Mouse (Mus musculus) T-helper 1 cell (primary cell): ENCODE results near the gene C130026I21Rik.
"Not testable (repeated sequence)": the region's sequence is repeated elsewhere in the genome, so short reads cannot be mapped to it uniquely, and the experiment has no call there.

Source experiments
- in situ Hi-C: fragments of 300-600 bp; cut with MboI, MseI; formaldehyde crosslinking; loops from one replicate; pipeline ENCODE4 v1.15.1; 2025; ENCODE audit warnings: high pct_unique_total_duplicates

Gene C130026I21Rik

GRCm38 (mm10) chr1:85133671-85134070 is 136.7 kb downstream of the C130026I21Rik start:
- in situ Hi-C loops = loop anchor here (5.0 kb wide), 1 partner anchor 334 kb away; no protein-coding TSS in a partner anchor

- in situ Hi-C loops = loop anchor here (25.0 kb wide), 1 partner anchor 640 kb away; no protein-coding TSS in a partner anchor
Observed at GRCm38 (mm10) chr1:85121841-85122240, 148.5 kb downstream of the C130026I21Rik start.

- in situ Hi-C loops = loop anchor here (5.0 to 25.0 kb wide), 3 partner anchors 126 to 644 kb away; no protein-coding TSS in a partner anchor
Observed at GRCm38 (mm10) chr1:85118341-85118740, 152.0 kb downstream of the C130026I21Rik start.

- in situ Hi-C loops = loop anchor here (5.0 to 25.0 kb wide), 3 partner anchors 125 to 645 kb away; no protein-coding TSS in a partner anchor
Observed at GRCm38 (mm10) chr1:85117537-85117936, 152.8 kb downstream of the C130026I21Rik start.

- in situ Hi-C loops = loop anchor here (5.0 to 25.0 kb wide), 5 partner anchors 123 to 647 kb away; partner anchors contain the start of gene Sp110
Observed at GRCm38 (mm10) chr1:85114666-85115402, 155.5 kb downstream of the C130026I21Rik start.

GRCm38 (mm10) chr1:85114078-85114477 is 156.3 kb downstream of the C130026I21Rik start:
- in situ Hi-C loops = loop anchor here (5.0 to 25.0 kb wide), 3 partner anchors 148 to 648 kb away; partner anchors contain the start of gene Sp110

- in situ Hi-C loops = loop anchor here (5.0 to 25.0 kb wide), 3 partner anchors 149 to 649 kb away; partner anchors contain the start of gene Sp110
Observed at GRCm38 (mm10) chr1:85112889-85113288, 157.5 kb downstream of the C130026I21Rik start.

GRCm38 (mm10) chr1:85112266-85112665 is 158.1 kb downstream of the C130026I21Rik start:
- in situ Hi-C loops = loop anchor here (5.0 to 25.0 kb wide), 3 partner anchors 150 to 650 kb away; partner anchors contain the start of gene Sp110

GRCm38 (mm10) chr1:85111572-85111971 is 158.8 kb downstream of the C130026I21Rik start:
- in situ Hi-C loops = loop anchor here (5.0 to 25.0 kb wide), 3 partner anchors 151 to 651 kb away; partner anchors contain the start of gene Sp110

- in situ Hi-C loops = loop anchor here (5.0 to 25.0 kb wide), 3 partner anchors 151 to 651 kb away; partner anchors contain the start of gene Sp110
Observed at GRCm38 (mm10) chr1:85110876-85111275, 159.5 kb downstream of the C130026I21Rik start.

GRCm38 (mm10) chr1:85109753-85110152 is 160.6 kb downstream of the C130026I21Rik start, which contains the start of gene A530032D15Rik:
TSS of gene A530032D15Rik (minus strand) at chr1:85109853.
- in situ Hi-C loops = loop anchor here (5.0 to 25.0 kb wide), 3 partner anchors 153 to 653 kb away; partner anchors contain the start of gene Sp110

GRCm38 (mm10) chr1:85106013-85106412 is 164.4 kb downstream of the C130026I21Rik start:
- in situ Hi-C loops = loop anchor here (25.0 kb wide), 1 partner anchor 656 kb away; no protein-coding TSS in a partner anchor

GRCm38 (mm10) chr1:85105336-85105735 is 165.0 kb downstream of the C130026I21Rik start:
- in situ Hi-C loops = loop anchor here (25.0 kb wide), 1 partner anchor 657 kb away; no protein-coding TSS in a partner anchor

GRCm38 (mm10) chr1:85101754-85102153 is 168.6 kb downstream of the C130026I21Rik start:
- in situ Hi-C loops = loop anchor here (25.0 kb wide), 1 partner anchor 661 kb away; no protein-coding TSS in a partner anchor

GRCm38 (mm10) chr1:85099864-85100263 is 170.5 kb downstream of the C130026I21Rik start, which contains the start of gene Gm10553:
TSS of gene Gm10553 (plus strand) at chr1:85100164.
- in situ Hi-C loops = loop anchor here (25.0 kb wide), 1 partner anchor 662 kb away; no protein-coding TSS in a partner anchor

- in situ Hi-C loops = not testable (repeated sequence)
Observed at GRCm38 (mm10) chr1:85099081-85099480, 171.3 kb downstream of the C130026I21Rik start.

GRCm38 (mm10) chr1:85093011-85093572 is 177.3 kb downstream of the C130026I21Rik start:
- in situ Hi-C loops = not testable (repeated sequence)

- in situ Hi-C loops = not testable (repeated sequence)
Observed at GRCm38 (mm10) chr1:85092169-85092568, 178.2 kb downstream of the C130026I21Rik start.

- in situ Hi-C loops = not testable (repeated sequence)
Observed at GRCm38 (mm10) chr1:85086211-85086610, 184.2 kb downstream of the C130026I21Rik start.

GRCm38 (mm10) chr1:85084803-85085202 is 185.6 kb downstream of the C130026I21Rik start:
- in situ Hi-C loops = not testable (repeated sequence)

GRCm38 (mm10) chr1:85073099-85073498 is 197.3 kb downstream of the C130026I21Rik start:
- in situ Hi-C loops = loop anchor here (5.0 kb wide), 2 partner anchors 114 to 434 kb away; no protein-coding TSS in a partner anchor
